Mouse (Mus musculus) hindlimb bud, embryonic 11.5 days (tissue): ENCODE measurements around the gene Snapc3.

Source experiments
- DNase-seq: peaks from one replicate; pipeline ENCODE4 v3.0.0-alpha.2; 2012; ENCODE audit warnings: low read depth, low spot score; ENCODE audit errors: extremely low spot score

Gene Snapc3

GRCm38 (mm10) chr4:83414241-83414824 lies 3.2 kb upstream of the Snapc3 start:
- no peak for DNase-seq

- DNase-seq, result no peak
Measured at GRCm38 (mm10) chr4:83417820-83418186, 279 bp downstream of the Snapc3 start.

GRCm38 (mm10) chr4:83418781-83419180 lies 1.3 kb downstream of the Snapc3 start:
- DNase-seq, result no peak

- DNase-seq, result no peak
Measured at GRCm38 (mm10) chr4:83423641-83424040, 6.1 kb downstream of the Snapc3 start.

- DNase-seq, result no peak
Measured at GRCm38 (mm10) chr4:83425119-83425518, 7.6 kb downstream of the Snapc3 start.

GRCm38 (mm10) chr4:83427141-83427540 lies 9.6 kb downstream of the Snapc3 start:
- no peak for DNase-seq

GRCm38 (mm10) chr4:83427696-83428095 lies 10.2 kb downstream of the Snapc3 start:
- no peak for DNase-seq

- no peak for DNase-seq
Measured at GRCm38 (mm10) chr4:83428845-83429244, 11.3 kb downstream of the Snapc3 start.

GRCm38 (mm10) chr4:83431950-83432349 lies 14.4 kb downstream of the Snapc3 start:
- DNase-seq, result no peak

- DNase-seq, result no peak
Measured at GRCm38 (mm10) chr4:83432901-83433300, 15.4 kb downstream of the Snapc3 start.

GRCm38 (mm10) chr4:83436375-83436774 lies 18.9 kb downstream of the Snapc3 start:
- DNase-seq, result no peak

- DNase-seq, result no peak
Measured at GRCm38 (mm10) chr4:83438116-83438515, 20.6 kb downstream of the Snapc3 start.

- no peak for DNase-seq
Measured at GRCm38 (mm10) chr4:83439045-83439444, 21.5 kb downstream of the Snapc3 start.

GRCm38 (mm10) chr4:83441050-83441449 lies 23.5 kb downstream of the Snapc3 start:
- no peak for DNase-seq

GRCm38 (mm10) chr4:83450785-83451184 lies 33.3 kb downstream of the Snapc3 start:
- DNase-seq, result no peak

GRCm38 (mm10) chr4:83460106-83460505 lies 42.6 kb downstream of the Snapc3 start:
- DNase-seq, result no peak

GRCm38 (mm10) chr4:83464827-83465226 lies 47.3 kb downstream of the Snapc3 start:
- no peak for DNase-seq

- no peak for DNase-seq
Measured at GRCm38 (mm10) chr4:83467615-83468014, 50.1 kb downstream of the Snapc3 start.

- DNase-seq, result no peak
Measured at GRCm38 (mm10) chr4:83468208-83468607, 50.7 kb downstream of the Snapc3 start.

GRCm38 (mm10) chr4:83485250-83485649 lies 67.7 kb downstream of the Snapc3 start:
- DNase-seq, result no peak

- DNase-seq, result peak; percentile 58
Measured at GRCm38 (mm10) chr4:83485735-83486116, 68.2 kb downstream of the Snapc3 start.

- peak; percentile 53 for DNase-seq
Measured at GRCm38 (mm10) chr4:83486117-83486901, 68.8 kb downstream of the Snapc3 start, which contains the start of gene Psip1. Gene Psip1 (minus strand): TSS chr4:83486459.

- peak; percentile 54 for DNase-seq
Measured at GRCm38 (mm10) chr4:83489121-83489520, 71.6 kb downstream of the Snapc3 start.
